Mouse (Mus musculus) E14TG2a.4 (cell line): ENCODE measurements around the gene Strn.

Experiments used
- CTCF ChIP-seq: conservative IDR thresholded peaks from 2 replicates; pipeline ENCODE4 v1.5.1; 2014; ENCODE audit warnings: low read length
- POU5F1 ChIP-seq: IDR thresholded peaks from 2 replicates; pipeline ENCODE4 v1.6.1; 2014; ENCODE audit warnings: low read length, borderline replicate concordance

DNA sequence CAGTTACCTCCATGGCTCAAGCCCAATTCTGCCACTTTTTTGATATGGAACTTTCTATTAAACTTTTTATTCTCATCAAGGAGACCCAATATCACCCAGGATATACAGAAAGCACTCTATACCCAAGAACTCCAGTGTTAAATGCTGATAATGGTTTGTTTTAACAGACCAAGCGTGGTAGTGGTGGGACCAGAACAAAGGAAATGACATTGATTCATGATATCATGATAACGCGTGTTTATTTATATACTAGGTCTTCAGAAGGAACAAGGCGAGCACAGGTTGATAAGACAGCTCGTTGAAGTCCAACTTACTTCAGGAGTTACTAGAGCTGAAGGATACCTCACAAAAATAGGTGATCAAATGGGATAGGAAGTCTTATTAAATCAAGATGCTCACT lies 52.0 kb downstream of the Strn start:
- TF ChIP-seq CTCF, result no peak
- no peak for TF ChIP-seq POU5F1
